Comparison of ENCODE assay signal across 8 mouse cellular contexts in the genomic region with DNA sequence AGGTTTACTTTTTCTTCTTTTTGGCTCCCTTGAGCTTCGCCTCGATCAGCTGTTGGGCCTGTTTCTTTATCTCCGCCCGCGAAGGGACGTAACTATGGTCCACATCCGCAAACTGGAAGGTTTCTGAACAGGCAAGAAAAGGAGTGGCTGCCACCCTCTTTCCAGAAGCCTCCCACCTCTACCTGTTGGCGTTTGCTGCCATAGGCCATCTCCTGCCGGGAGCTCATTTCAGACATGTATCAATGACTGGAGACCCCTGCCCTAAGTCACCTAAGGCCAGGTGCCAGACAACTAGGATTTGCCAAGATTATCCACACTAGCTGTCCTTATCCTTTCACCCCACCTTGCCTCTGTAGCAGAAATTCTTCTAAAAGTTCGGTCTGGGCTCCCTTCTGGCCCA. TPM values are rescaled to one million over a fixed set of nuclear protein-coding genes. Genes with fewer than 3 reads are reported as not detected.
DNase-seq lines count a peak whose midpoint lies in the region; ATAC-seq and TF ChIP-seq lines count a peak whose summit lies in the region.

No protein-coding gene starts in this region.

- H3K9me3 ChIP-seq in heart, postnatal 0 days (replicated peaks; ENCODE audit: control insufficient read depth, low read length): no peaks in the 10 kb centered on the region
- H3K9me3 ChIP-seq in embryonic facial prominence, embryonic 10.5 days: no peaks in the 10 kb centered on the region
- no peaks in the 10 kb centered on the region for H3K9me3 ChIP-seq in hindbrain, postnatal 0 days (ENCODE audit: low read length)
- no peaks in the 10 kb centered on the region for H3K9me3 ChIP-seq in midbrain, embryonic 16.5 days (replicated peaks; ENCODE audit: control insufficient read depth, low read length, poor library complexity, severe bottlenecking)

- TF ChIP-seq EP300 in heart, postnatal 0 days (IDR thresholded peaks at IDR 0.05; ENCODE audit: low read depth): no peak

- ATAC-seq in heart, postnatal 0 days (ENCODE audit: insufficient read depth, low read depth): peak; percentile 9; the same call in 1 of the 2 replicates
- peak; percentile 13; the same call in 1 of the 2 replicates for ATAC-seq in hindbrain, postnatal 0 days
- peak; percentile 19; the same call in 1 of the 2 replicates for ATAC-seq in midbrain, embryonic 16.5 days

- H3K27ac ChIP-seq in heart, postnatal 0 days (ENCODE audit: low read depth): no peak overlapping the region
- H3K27ac ChIP-seq in embryonic facial prominence, embryonic 10.5 days (replicated peaks): peak overlapping the region; percentile 96
- peak overlapping the region; percentile 97; the same call in 1 of the 2 replicates for H3K27ac ChIP-seq in hindbrain, postnatal 0 days
- peak overlapping the region; percentile 93 for H3K27ac ChIP-seq in midbrain, embryonic 16.5 days (ENCODE audit: low read length)

- peak overlapping the region; percentile 90 for H3K4me2 ChIP-seq in heart, postnatal 0 days (ENCODE audit: low read depth, low read length)
- H3K4me2 ChIP-seq in hindbrain, postnatal 0 days (ENCODE audit: low read depth, low read length): peak overlapping the region; percentile 74
- H3K4me2 ChIP-seq in midbrain, embryonic 16.5 days (ENCODE audit: low read length): peak overlapping the region; percentile 80

- H3K9ac ChIP-seq in heart, postnatal 0 days (replicated peaks; ENCODE audit: low read depth, low read length): no peak overlapping the region
- H3K9ac ChIP-seq in hindbrain, postnatal 0 days (replicated peaks; ENCODE audit: low read length): peak overlapping the region; percentile 97; the same call in 1 of the 2 replicates
- H3K9ac ChIP-seq in midbrain, embryonic 16.5 days (ENCODE audit: low read depth, low read length): peak overlapping the region; percentile 56; the same call in 1 of the 2 replicates

- TF ChIP-seq CTCF in heart, postnatal 0 days (IDR thresholded peaks at IDR 0.05; ENCODE audit: low read depth): no peak
- TF ChIP-seq CTCF in hindbrain, postnatal 0 days (IDR thresholded peaks at IDR 0.05; ENCODE audit: low read depth): no peak

- H3K4me3 ChIP-seq in heart, postnatal 0 days (ENCODE audit: low read depth, low read length): peak overlapping the region; percentile 93; the same call in 1 of the 2 replicates
- peak overlapping the region; percentile 94 for H3K4me3 ChIP-seq in embryonic facial prominence, embryonic 10.5 days
- peak overlapping the region; percentile 100 for H3K4me3 ChIP-seq in hindbrain, postnatal 0 days (ENCODE audit: low read length)
- H3K4me3 ChIP-seq in midbrain, embryonic 16.5 days (ENCODE audit: low read depth, low read length): peak overlapping the region; percentile 75

- H3K27me3 ChIP-seq in heart, postnatal 0 days (ENCODE audit: control insufficient read depth, insufficient read depth, low read length): no peaks in the 10 kb centered on the region
- peaks cover 46% of the 10 kb centered on the region for H3K27me3 ChIP-seq in embryonic facial prominence, embryonic 10.5 days (replicated peaks; ENCODE audit: low read depth, poor library complexity, severe bottlenecking)
- no peaks in the 10 kb centered on the region for H3K27me3 ChIP-seq in hindbrain, postnatal 0 days (ENCODE audit: insufficient read depth, low read length)
- no peaks in the 10 kb centered on the region; the same call in 1 of the 2 replicates for H3K27me3 ChIP-seq in midbrain, embryonic 16.5 days (ENCODE audit: control insufficient read depth, insufficient read depth, low read depth, low read length)

- DNase-seq in heart, postnatal 0 days (ENCODE audit: low spot score): no peak
- DNase-seq in heart, postnatal 36 days: no peak
- DNase-seq in embryonic facial prominence, embryonic 10.5 days (ENCODE audit: low spot score): no peak
- DNase-seq in hindbrain, postnatal 0 days (ENCODE audit: low spot score): no peak
- no peak for DNase-seq in layer of hippocampus, adult 9-11 months
- no peak for DNase-seq in left cerebral cortex, adult 8-10 months (ENCODE audit: low spot score in 2 of 2)
- no peak for DNase-seq in cerebellum, postnatal 25 days

- WGBS in heart, postnatal 0 days: 64% methylated on average over 10 of the region's 10 CpGs
- 70% methylated on average over 10 of the region's 10 CpGs for WGBS in embryonic facial prominence, embryonic 10.5 days
- 67% methylated on average over 10 of the region's 10 CpGs for WGBS in hindbrain, postnatal 0 days
- 73% methylated on average over 10 of the region's 10 CpGs for WGBS in midbrain, embryonic 16.5 days

- intact Hi-C loops in heart, postnatal 36 days (cut with DNase I): no loop called here

- peaks cover 12% of the 10 kb centered on the region for H3K4me1 ChIP-seq in heart, postnatal 0 days (ENCODE audit: control insufficient read depth, insufficient read depth)
- H3K4me1 ChIP-seq in embryonic facial prominence, embryonic 10.5 days: peaks cover 17% of the 10 kb centered on the region
- peaks cover 5% of the 10 kb centered on the region for H3K4me1 ChIP-seq in hindbrain, postnatal 0 days (ENCODE audit: insufficient read depth, low read length)
- H3K4me1 ChIP-seq in midbrain, embryonic 16.5 days (ENCODE audit: control insufficient read depth, insufficient read depth, low read length): peaks cover 24% of the 10 kb centered on the region

- 0 out of 2 replicates have a peak, but pooled peaks cover 1% of the 10 kb centered on the region for H3K36me3 ChIP-seq in heart, postnatal 0 days (replicated peaks; ENCODE audit: control insufficient read depth, insufficient read depth, low read length)
- peaks cover 15% of the 10 kb centered on the region for H3K36me3 ChIP-seq in embryonic facial prominence, embryonic 10.5 days (replicated peaks)
- no peaks in the 10 kb centered on the region for H3K36me3 ChIP-seq in hindbrain, postnatal 0 days (ENCODE audit: insufficient read depth, low read length)
- no peaks in the 10 kb centered on the region for H3K36me3 ChIP-seq in midbrain, embryonic 16.5 days (ENCODE audit: control insufficient read depth, insufficient read depth, low read length)

RNA-seq across cellular contexts. Expression of gene Rabl6, which starts 0.3 kb away (rescaled TPM):
- 52.1 and 89.9 TPM in 2 replicates for total RNA-seq in heart, postnatal 0 days (2014; rRNA removed; ENCODE audit: low replicate concordance)
- polyA plus RNA-seq in heart, postnatal 0 days (2015; fragmentation: Nextera tagmentation; extraction: Ambion mirVana): 28.7 and 30.7 TPM in 2 replicates
- 10 to 100 TPM; 60.9 to 62.5 TPM for total RNA-seq in heart, postnatal 36 days (2021)
- 77.1 and 78.2 TPM in 2 replicates for polyA plus RNA-seq in embryonic facial prominence, embryonic 10.5 days (2016; fragmentation: Nextera tagmentation; extraction: Ambion mirVana)
- 71.8 and 74.9 TPM in 2 replicates for total RNA-seq in hindbrain, postnatal 0 days (2014; rRNA removed)
- 53.0 and 62.4 TPM in 2 replicates for polyA plus RNA-seq in hindbrain, postnatal 0 days (2015; fragmentation: Nextera tagmentation; extraction: Ambion mirVana)
- polyA plus RNA-seq in midbrain, embryonic 16.5 days (2015; fragmentation: Nextera tagmentation; extraction: Ambion mirVana): 64.7 and 68.3 TPM in 2 replicates
- 100 to 1,000 TPM; 135 to 160 (median 145) TPM for total RNA-seq in left cerebral cortex, adult 8-10 months (2022)

RNA-seq across cellular contexts. Expression of gene Ccdc183, which starts 8.8 kb away (rescaled TPM):
- total RNA-seq in heart, postnatal 0 days (2014; rRNA removed; ENCODE audit: low replicate concordance): not detected in 2 replicates
- 0.22 and 0.23 TPM in 2 replicates for polyA plus RNA-seq in heart, postnatal 0 days (2015; fragmentation: Nextera tagmentation; extraction: Ambion mirVana)
- not detected for total RNA-seq in heart, postnatal 36 days (2021)
- 0.10 and 0.11 TPM in 2 replicates for polyA plus RNA-seq in embryonic facial prominence, embryonic 10.5 days (2016; fragmentation: Nextera tagmentation; extraction: Ambion mirVana)
- total RNA-seq in hindbrain, postnatal 0 days (2014; rRNA removed): not detected in 2 replicates
- polyA plus RNA-seq in hindbrain, postnatal 0 days (2015; fragmentation: Nextera tagmentation; extraction: Ambion mirVana): 0.35 and 0.48 TPM in 2 replicates
- 0.11 and 0.24 TPM in 2 replicates for polyA plus RNA-seq in midbrain, embryonic 16.5 days (2015; fragmentation: Nextera tagmentation; extraction: Ambion mirVana)
- total RNA-seq in left cerebral cortex, adult 8-10 months (2022): not detected

RNA-seq across cellular contexts. Expression of gene Tmem141, which starts 13.1 kb away (rescaled TPM):
- total RNA-seq in heart, postnatal 0 days (2014; rRNA removed; ENCODE audit: low replicate concordance): 36.6 and 42.3 TPM in 2 replicates
- 36.8 and 38.4 TPM in 2 replicates for polyA plus RNA-seq in heart, postnatal 0 days (2015; fragmentation: Nextera tagmentation; extraction: Ambion mirVana)
- total RNA-seq in heart, postnatal 36 days (2021): 10 to 100 TPM; 24.1 to 29.5 TPM
- polyA plus RNA-seq in embryonic facial prominence, embryonic 10.5 days (2016; fragmentation: Nextera tagmentation; extraction: Ambion mirVana): 16.6 and 17.2 TPM in 2 replicates
- total RNA-seq in hindbrain, postnatal 0 days (2014; rRNA removed): 48.0 and 59.8 TPM in 2 replicates
- 52.0 and 56.9 TPM in 2 replicates for polyA plus RNA-seq in hindbrain, postnatal 0 days (2015; fragmentation: Nextera tagmentation; extraction: Ambion mirVana)
- 56.4 and 67.2 TPM in 2 replicates for polyA plus RNA-seq in midbrain, embryonic 16.5 days (2015; fragmentation: Nextera tagmentation; extraction: Ambion mirVana)
- total RNA-seq in left cerebral cortex, adult 8-10 months (2022): 10 to 100 TPM; 21.0 to 30.4 (median 22.8) TPM

RNA-seq across cellular contexts. Expression of gene Fcna, which starts 19.2 kb away (rescaled TPM):
- total RNA-seq in heart, postnatal 0 days (2014; rRNA removed; ENCODE audit: low replicate concordance): 1.4 and 4.8 TPM in 2 replicates
- polyA plus RNA-seq in heart, postnatal 0 days (2015; fragmentation: Nextera tagmentation; extraction: Ambion mirVana): 1.9 and 3.4 TPM in 2 replicates
- 1 to 10 TPM; 5.2 to 7.5 TPM for total RNA-seq in heart, postnatal 36 days (2021)
- 0.49 and 0.57 TPM in 2 replicates for polyA plus RNA-seq in embryonic facial prominence, embryonic 10.5 days (2016; fragmentation: Nextera tagmentation; extraction: Ambion mirVana)
- 2.2 and 2.7 TPM in 2 replicates for total RNA-seq in hindbrain, postnatal 0 days (2014; rRNA removed)
- 3.7 and 4.3 TPM in 2 replicates for polyA plus RNA-seq in hindbrain, postnatal 0 days (2015; fragmentation: Nextera tagmentation; extraction: Ambion mirVana)
- 2.5 and 3.1 TPM in 2 replicates for polyA plus RNA-seq in midbrain, embryonic 16.5 days (2015; fragmentation: Nextera tagmentation; extraction: Ambion mirVana)
- 1 to 10 TPM in 2 of 4 experiments, under 1 TPM in 2; 0.46 to 1.2 (median 0.80) TPM for total RNA-seq in left cerebral cortex, adult 8-10 months (2022)

RNA-seq across cellular contexts. Expression of gene Ajm1, which starts 27.1 kb away (rescaled TPM):
- total RNA-seq in heart, postnatal 0 days (2014; rRNA removed; ENCODE audit: low replicate concordance): not detected in 2 replicates
- not detected in 2 replicates for polyA plus RNA-seq in heart, postnatal 0 days (2015; fragmentation: Nextera tagmentation; extraction: Ambion mirVana)
- under 1 TPM; 0.08 TPM for total RNA-seq in heart, postnatal 36 days (2021)
- 0.05 and 0.16 TPM in 2 replicates for polyA plus RNA-seq in embryonic facial prominence, embryonic 10.5 days (2016; fragmentation: Nextera tagmentation; extraction: Ambion mirVana)
- total RNA-seq in hindbrain, postnatal 0 days (2014; rRNA removed): 22.4 and 29.1 TPM in 2 replicates
- 18.8 and 19.8 TPM in 2 replicates for polyA plus RNA-seq in hindbrain, postnatal 0 days (2015; fragmentation: Nextera tagmentation; extraction: Ambion mirVana)
- polyA plus RNA-seq in midbrain, embryonic 16.5 days (2015; fragmentation: Nextera tagmentation; extraction: Ambion mirVana): 11.4 and 14.9 TPM in 2 replicates
- total RNA-seq in left cerebral cortex, adult 8-10 months (2022): 10 to 100 TPM; 86.8 to 96.3 (median 92.7) TPM
